Mouse (Mus musculus): Measurements from ENCODE around the gene Mmp27. TPM values are rescaled to one million over a fixed set of nuclear protein-coding genes. Genes with fewer than 3 reads are reported as not detected.

The Mmp27 gene
- polyA plus RNA-seq (2015; fragmentation: Nextera tagmentation; extraction: Ambion mirVana) = not detected in 2 replicates

GRCm38 (mm10) chr9:7571162-7571561 lies at the start of gene Mmp27:
Gene Mmp27 (plus strand): TSS chr9:7571396.
- Histone ChIP-seq H3K4me3 (ENCODE audit: low read length) (no peak within 1 kb of the TSS), H3K9me3 (ENCODE audit: control insufficient read depth, low read length) (no peaks in the 10 kb centered on the region), H3K27me3 (ENCODE audit: control insufficient read depth, insufficient read depth, low read depth, low read length) (no peaks in the 10 kb centered on the region), H3K4me2 (ENCODE audit: low read depth, low read length) (no peak within 1 kb of the TSS), H3K36me3 (ENCODE audit: control insufficient read depth, insufficient read depth, low read length) (no peaks in the 10 kb centered on the region), H3K4me1 (replicated peaks; ENCODE audit: control insufficient read depth, insufficient read depth, low read length) (peaks cover 12% of the 10 kb centered on the region), H3K27ac (ENCODE audit: low read length) (no peak within 1 kb of the TSS), H3K9ac (ENCODE audit: low read length) (no peak within 1 kb of the TSS)
- ATAC-seq (ENCODE audit: low read depth) = no peak
- 47% methylated on average over 4 of the region's 4 CpGs for WGBS

- Histone ChIP-seq H3K4me1 (replicated peaks; ENCODE audit: control insufficient read depth, insufficient read depth, low read length) (no peaks in the 10 kb centered on the region), H3K9me3 (ENCODE audit: control insufficient read depth, low read length) (no peaks in the 10 kb centered on the region), H3K9ac (ENCODE audit: low read length) (no peak overlapping the region), H3K36me3 (ENCODE audit: control insufficient read depth, insufficient read depth, low read length) (no peaks in the 10 kb centered on the region), H3K4me3 (ENCODE audit: low read length) (no peak overlapping the region), H3K4me2 (ENCODE audit: low read depth, low read length) (no peak overlapping the region), H3K27me3 (ENCODE audit: control insufficient read depth, insufficient read depth, low read depth, low read length) (no peaks in the 10 kb centered on the region), H3K27ac (ENCODE audit: low read length) (no peak overlapping the region)
- ATAC-seq (ENCODE audit: low read depth) = no peak
- 59% methylated on average over 4 of the region's 4 CpGs for WGBS
These were observed 44.8 kb upstream of the Mmp27 start for GRCm38 (mm10) chr9:7526255-7526940.

- H3K4me1 ChIP-seq (replicated peaks; ENCODE audit: control insufficient read depth, insufficient read depth, low read length) = peaks cover 2% of the 10 kb centered on the region; the same call in 1 of the 2 replicates
- H3K9ac ChIP-seq (ENCODE audit: low read length) = no peak overlapping the region
- ATAC-seq (ENCODE audit: low read depth) = no peak
- no peak overlapping the region for H3K4me2 ChIP-seq (ENCODE audit: low read depth, low read length)
- no peak overlapping the region for H3K4me3 ChIP-seq (ENCODE audit: low read length)
- H3K27ac ChIP-seq (ENCODE audit: low read length) = no peak overlapping the region
- H3K9me3 ChIP-seq (ENCODE audit: control insufficient read depth, low read length) = no peaks in the 10 kb centered on the region
- no peaks in the 10 kb centered on the region for H3K27me3 ChIP-seq (ENCODE audit: control insufficient read depth, insufficient read depth, low read depth, low read length)
- no peaks in the 10 kb centered on the region for H3K36me3 ChIP-seq (ENCODE audit: control insufficient read depth, insufficient read depth, low read length)
These were observed 28.4 kb upstream of the Mmp27 start for GRCm38 (mm10) chr9:7542763-7543162.

GRCm38 (mm10) chr9:7544923-7545457 lies 26.2 kb upstream of the Mmp27 start:
- 37% methylated on average over 1 of the region's 1 CpGs for WGBS
- H3K27ac ChIP-seq (ENCODE audit: low read length) = no peak overlapping the region; the same call in 1 of the 2 replicates
- ATAC-seq (ENCODE audit: low read depth) = peak; percentile 39

GRCm38 (mm10) chr9:7545471-7545870 lies 25.7 kb upstream of the Mmp27 start:
- Histone ChIP-seq H3K4me1 (replicated peaks; ENCODE audit: control insufficient read depth, insufficient read depth, low read length) (peaks cover 2% of the 10 kb centered on the region; the same call in 1 of the 2 replicates), H3K9ac (ENCODE audit: low read length) (no peak overlapping the region), H3K4me3 (ENCODE audit: low read length) (no peak overlapping the region), H3K36me3 (ENCODE audit: control insufficient read depth, insufficient read depth, low read length) (no peaks in the 10 kb centered on the region), H3K9me3 (ENCODE audit: control insufficient read depth, low read length) (no peaks in the 10 kb centered on the region), H3K4me2 (ENCODE audit: low read depth, low read length) (no peak overlapping the region), H3K27me3 (ENCODE audit: control insufficient read depth, insufficient read depth, low read depth, low read length) (no peaks in the 10 kb centered on the region), H3K27ac (ENCODE audit: low read length) (no peak overlapping the region)
- 26% methylated on average over 1 of the region's 1 CpGs for WGBS
- ATAC-seq (ENCODE audit: low read depth) = peak; percentile 98

More at GRCm38 (mm10) chr9:7544923-7545457, 26.2 kb upstream of the Mmp27 start:
- no peaks in the 10 kb centered on the region for H3K36me3 ChIP-seq (ENCODE audit: control insufficient read depth, insufficient read depth, low read length)
- H3K4me1 ChIP-seq (replicated peaks; ENCODE audit: control insufficient read depth, insufficient read depth, low read length) = peaks cover 2% of the 10 kb centered on the region; the same call in 1 of the 2 replicates
- H3K9me3 ChIP-seq (ENCODE audit: control insufficient read depth, low read length) = no peaks in the 10 kb centered on the region
- no peak overlapping the region for H3K9ac ChIP-seq (ENCODE audit: low read length)
- H3K4me2 ChIP-seq (ENCODE audit: low read depth, low read length) = no peak overlapping the region
- no peaks in the 10 kb centered on the region for H3K27me3 ChIP-seq (ENCODE audit: control insufficient read depth, insufficient read depth, low read depth, low read length)
- no peak overlapping the region for H3K4me3 ChIP-seq (ENCODE audit: low read length)

- H3K36me3 ChIP-seq (ENCODE audit: control insufficient read depth, insufficient read depth, low read length) = no peaks in the 10 kb centered on the region
- peak overlapping the region; percentile 57; the same call in 1 of the 2 replicates for H3K27ac ChIP-seq (ENCODE audit: low read length)
- H3K4me2 ChIP-seq (ENCODE audit: low read depth, low read length) = no peak overlapping the region
- H3K4me3 ChIP-seq (ENCODE audit: low read length) = no peak overlapping the region
- no peaks in the 10 kb centered on the region for H3K9me3 ChIP-seq (ENCODE audit: control insufficient read depth, low read length)
- H3K4me1 ChIP-seq (replicated peaks; ENCODE audit: control insufficient read depth, insufficient read depth, low read length) = peaks cover 2% of the 10 kb centered on the region; the same call in 1 of the 2 replicates
- no peaks in the 10 kb centered on the region for H3K27me3 ChIP-seq (ENCODE audit: control insufficient read depth, insufficient read depth, low read depth, low read length)
- 75% methylated on average over 7 of the region's 7 CpGs for WGBS
- ATAC-seq (ENCODE audit: low read depth) = peak; percentile 48; the same call in 1 of the 2 replicates
- no peak overlapping the region for H3K9ac ChIP-seq (ENCODE audit: low read length)
These were observed 25.3 kb upstream of the Mmp27 start for GRCm38 (mm10) chr9:7545920-7546319.

- Histone ChIP-seq H3K27me3 (ENCODE audit: control insufficient read depth, insufficient read depth, low read depth, low read length) (no peaks in the 10 kb centered on the region), H3K9ac (ENCODE audit: low read length) (no peak overlapping the region), H3K36me3 (ENCODE audit: control insufficient read depth, insufficient read depth, low read length) (no peaks in the 10 kb centered on the region), H3K4me1 (replicated peaks; ENCODE audit: control insufficient read depth, insufficient read depth, low read length) (0 out of 2 replicates have a peak, but pooled peaks cover 2% of the 10 kb centered on the region), H3K4me2 (ENCODE audit: low read depth, low read length) (no peak overlapping the region), H3K27ac (ENCODE audit: low read length) (no peak overlapping the region), H3K4me3 (ENCODE audit: low read length) (no peak overlapping the region), H3K9me3 (ENCODE audit: control insufficient read depth, low read length) (no peaks in the 10 kb centered on the region)
- no peak for ATAC-seq (ENCODE audit: low read depth)
These were observed 19.3 kb upstream of the Mmp27 start for GRCm38 (mm10) chr9:7551943-7552342.

GRCm38 (mm10) chr9:7553536-7553935 lies 17.7 kb upstream of the Mmp27 start:
- Histone ChIP-seq H3K4me3 (ENCODE audit: low read length) (no peak overlapping the region), H3K36me3 (ENCODE audit: control insufficient read depth, insufficient read depth, low read length) (no peaks in the 10 kb centered on the region), H3K9ac (ENCODE audit: low read length) (no peak overlapping the region), H3K4me1 (replicated peaks; ENCODE audit: control insufficient read depth, insufficient read depth, low read length) (0 out of 2 replicates have a peak, but pooled peaks cover 2% of the 10 kb centered on the region), H3K27me3 (ENCODE audit: control insufficient read depth, insufficient read depth, low read depth, low read length) (no peaks in the 10 kb centered on the region), H3K27ac (ENCODE audit: low read length) (no peak overlapping the region), H3K9me3 (ENCODE audit: control insufficient read depth, low read length) (no peaks in the 10 kb centered on the region), H3K4me2 (ENCODE audit: low read depth, low read length) (no peak overlapping the region)
- WGBS = 72% methylated on average over 3 of the region's 3 CpGs
- ATAC-seq (ENCODE audit: low read depth) = no peak

- Histone ChIP-seq H3K27ac (ENCODE audit: low read length) (no peak overlapping the region), H3K27me3 (ENCODE audit: control insufficient read depth, insufficient read depth, low read depth, low read length) (no peaks in the 10 kb centered on the region), H3K36me3 (ENCODE audit: control insufficient read depth, insufficient read depth, low read length) (no peaks in the 10 kb centered on the region), H3K4me2 (ENCODE audit: low read depth, low read length) (no peak overlapping the region), H3K9ac (ENCODE audit: low read length) (no peak overlapping the region), H3K4me3 (ENCODE audit: low read length) (no peak overlapping the region), H3K4me1 (replicated peaks; ENCODE audit: control insufficient read depth, insufficient read depth, low read length) (0 out of 2 replicates have a peak, but pooled peaks cover 2% of the 10 kb centered on the region), H3K9me3 (ENCODE audit: control insufficient read depth, low read length) (no peaks in the 10 kb centered on the region)
- ATAC-seq (ENCODE audit: low read depth) = no peak
- 24% methylated on average over 3 of the region's 3 CpGs for WGBS
These were observed 16.8 kb upstream of the Mmp27 start for GRCm38 (mm10) chr9:7554382-7554781.

Data from lung, embryonic 16.5 days (tissue).